Mouse (Mus musculus): ENCODE results near the gene Mphosph6.

The Mphosph6 gene

DNA sequence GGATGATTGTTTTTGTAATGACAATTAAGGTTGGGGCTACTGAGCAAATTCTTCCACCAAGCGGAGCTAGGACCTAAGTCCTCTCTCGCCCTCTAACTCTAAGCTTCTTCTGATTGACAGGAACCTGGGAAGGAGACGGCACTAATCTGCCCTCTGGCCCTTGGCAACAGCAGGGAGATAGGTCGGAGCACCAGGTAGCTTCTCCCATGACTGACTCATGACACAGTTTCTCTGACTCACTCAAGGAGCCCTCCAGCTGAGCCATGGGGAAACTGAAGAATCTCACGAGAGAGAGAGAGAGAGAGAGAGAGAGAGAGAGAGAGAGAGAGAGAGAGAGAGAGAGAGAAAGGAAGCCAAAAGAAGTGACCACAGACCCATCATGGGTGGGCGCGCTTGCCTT, 32.8 kb downstream of the Mphosph6 start:
- no peak for DNase-seq

DNA sequence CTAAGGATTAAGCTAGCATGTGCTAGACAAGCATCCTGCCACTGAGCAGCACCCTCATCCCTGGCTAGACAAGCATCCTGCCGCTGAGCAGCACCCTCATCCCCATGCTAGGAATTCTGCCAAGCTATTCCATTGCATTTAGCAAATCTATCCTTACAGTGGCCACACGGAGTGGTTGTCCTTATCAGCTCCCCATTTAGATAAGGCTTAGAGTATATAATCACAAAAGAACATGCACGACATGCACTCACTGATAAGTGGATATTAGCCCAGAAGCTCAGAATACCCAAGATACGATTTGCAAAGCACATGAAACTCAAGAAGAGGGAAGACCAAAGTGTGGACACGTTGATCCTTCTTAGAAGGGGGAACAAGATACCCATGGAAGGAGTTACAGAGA, 35.8 kb downstream of the Mphosph6 start:
- no peak for DNase-seq

DNA sequence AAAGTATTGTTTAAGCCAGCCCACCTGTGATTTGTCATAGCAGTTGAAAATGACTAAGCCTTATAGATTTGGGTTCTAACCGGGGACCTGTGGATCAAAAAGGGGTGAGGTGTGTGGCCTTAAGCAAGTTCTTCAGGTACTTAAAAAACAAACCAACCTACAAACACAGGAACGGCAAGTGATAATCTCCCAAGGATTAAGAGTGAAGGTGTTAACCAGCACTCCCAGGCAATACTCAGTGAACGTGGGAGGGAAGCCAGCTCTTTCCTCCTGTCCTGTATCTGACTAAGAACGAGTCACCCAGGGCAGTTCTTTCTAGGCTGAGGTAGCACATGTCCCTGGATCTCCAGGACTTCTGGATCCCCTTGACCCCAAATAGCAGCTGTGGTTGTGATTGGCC, 37.1 kb downstream of the Mphosph6 start:
- no peak for DNase-seq

DNA sequence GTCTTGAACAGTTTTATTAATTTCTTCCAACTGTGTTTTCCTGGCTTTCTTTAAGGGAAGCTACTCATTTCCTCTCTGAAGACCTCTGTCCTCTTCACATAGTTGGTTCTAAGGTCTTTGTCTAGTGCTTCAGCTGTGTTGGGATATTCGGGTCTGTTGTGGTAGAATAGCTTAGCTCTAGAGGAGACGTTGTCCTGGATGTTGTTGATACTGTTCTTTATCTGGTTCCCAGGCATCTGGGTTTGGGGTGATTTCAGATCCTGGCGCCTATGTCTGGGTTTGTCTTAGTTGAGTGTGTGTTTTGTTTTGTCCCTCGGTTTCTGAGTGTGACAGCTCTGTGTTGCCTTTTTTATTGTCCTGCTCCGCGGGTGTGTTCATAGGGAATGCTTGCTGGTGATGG, 39.0 kb downstream of the Mphosph6 start:
- no peak for DNase-seq

DNA sequence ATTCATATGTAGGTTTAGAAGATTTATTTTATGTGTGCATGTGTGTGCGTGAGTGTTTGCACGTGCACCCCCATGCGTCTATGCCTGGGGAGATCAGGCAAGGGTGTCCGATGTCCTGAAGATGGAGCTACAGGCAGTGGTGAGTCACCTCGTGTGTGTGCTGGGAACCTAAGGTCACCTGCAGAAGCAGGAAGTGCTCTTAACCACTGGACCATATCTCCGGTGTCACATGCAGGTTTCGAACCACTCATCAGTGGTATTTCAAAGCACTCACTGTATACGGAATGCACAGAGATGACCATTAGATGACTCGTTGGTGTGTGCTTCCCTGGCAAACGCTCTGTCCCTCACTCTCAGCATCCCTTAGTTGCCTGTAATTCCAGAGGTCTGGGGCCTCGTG, 43.8 kb downstream of the Mphosph6 start:
- DNase-seq = no peak

DNA sequence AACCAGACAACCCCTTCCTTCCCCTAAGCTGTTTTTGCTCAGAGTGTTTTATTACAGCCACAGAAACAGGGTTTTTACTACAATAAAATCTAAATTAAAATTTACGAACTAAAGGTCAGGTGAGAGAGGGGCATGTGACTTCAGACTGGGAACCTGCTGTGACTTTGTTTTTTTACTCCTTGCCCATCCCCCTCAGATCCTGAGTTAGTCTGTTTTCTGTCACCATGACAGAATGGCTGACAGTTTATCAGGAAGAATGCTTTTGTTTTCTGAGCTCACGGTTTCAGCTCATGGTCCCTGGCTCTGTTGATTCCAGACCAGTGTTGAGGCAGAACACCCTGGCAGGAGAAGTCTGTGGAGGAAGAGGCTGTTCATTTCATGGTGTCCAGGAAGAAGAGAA, 52.3 kb downstream of the Mphosph6 start:
- DNase-seq = no peak

DNA sequence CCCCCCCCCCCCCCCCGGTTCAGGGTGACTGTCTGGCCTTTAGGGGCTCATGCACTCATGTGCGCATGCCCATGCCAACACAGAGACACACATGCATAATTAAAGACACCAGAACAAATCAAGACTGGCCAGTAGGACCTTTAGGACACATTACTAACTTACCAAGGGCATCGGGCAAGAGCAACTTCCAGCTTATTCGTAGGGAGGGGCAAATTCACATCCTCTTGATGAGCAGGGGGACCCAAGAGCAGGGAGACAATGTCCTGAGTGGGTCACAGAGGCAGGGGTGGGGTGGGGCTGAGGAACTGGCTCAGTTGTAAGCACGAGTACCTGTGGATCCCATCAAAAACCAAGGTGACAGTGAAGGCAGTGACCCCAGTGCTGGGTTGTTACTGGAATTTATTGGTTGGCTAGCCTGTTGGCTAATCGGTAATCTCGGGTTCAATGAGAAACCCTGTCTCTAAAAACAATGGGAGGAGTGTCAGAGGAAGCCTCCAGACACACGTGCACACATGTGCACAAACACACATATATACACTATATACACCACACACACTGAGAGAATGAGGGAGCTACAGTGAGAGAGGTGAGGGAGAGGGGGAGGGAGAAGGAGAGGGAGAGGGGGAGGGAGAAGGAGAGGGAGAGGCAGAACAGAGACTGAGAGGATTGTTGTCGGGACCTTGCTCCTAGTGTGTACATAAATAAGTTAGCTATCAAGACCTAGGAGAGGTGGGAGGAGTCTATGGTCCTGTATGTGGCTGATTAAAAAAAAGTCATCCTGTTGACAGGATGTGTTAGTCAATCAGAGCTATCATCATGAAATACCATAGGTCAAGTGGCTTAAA, 53.6 kb downstream of the Mphosph6 start:
- no peak for DNase-seq

DNA sequence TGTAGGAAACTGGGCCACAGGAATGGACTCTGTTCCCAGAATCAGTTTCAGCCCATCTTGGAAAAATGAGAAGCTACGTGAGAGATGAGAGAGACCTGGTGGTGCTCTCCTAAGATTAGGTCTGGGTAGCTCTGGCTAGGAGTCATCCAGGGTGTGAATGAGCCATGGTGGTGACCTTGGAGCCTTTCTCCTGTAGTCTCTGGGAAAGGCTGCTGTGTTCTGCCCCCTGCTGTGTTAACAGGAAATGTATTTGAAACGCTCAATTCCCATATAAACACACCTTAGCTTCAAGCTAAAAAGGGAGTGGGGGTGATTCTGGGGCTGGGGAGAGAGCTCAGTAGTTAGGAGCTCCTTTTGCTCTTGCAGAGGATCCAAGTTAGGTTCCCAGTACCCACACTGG, 54.3 kb downstream of the Mphosph6 start:
- DNase-seq = no peak

DNA sequence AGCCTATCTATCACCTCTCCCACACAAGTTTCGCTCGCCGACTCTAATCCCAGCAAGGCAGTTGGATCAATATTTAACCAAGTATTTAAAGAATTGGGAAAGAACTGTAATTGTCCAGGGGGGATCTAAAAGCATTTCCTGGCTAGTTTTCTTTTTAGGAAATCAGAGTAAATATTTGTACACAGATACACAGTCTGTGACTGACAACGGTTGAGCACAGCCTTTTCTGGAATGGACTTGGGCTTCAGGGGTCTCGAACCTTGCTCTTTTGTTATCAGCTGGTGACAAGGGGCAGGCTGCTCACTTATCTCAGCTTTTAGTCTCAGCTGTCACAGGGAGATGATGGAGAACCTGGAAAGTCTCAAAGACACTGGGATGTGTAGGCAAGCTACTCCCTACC, 55.1 kb downstream of the Mphosph6 start:
- no peak for DNase-seq

DNA sequence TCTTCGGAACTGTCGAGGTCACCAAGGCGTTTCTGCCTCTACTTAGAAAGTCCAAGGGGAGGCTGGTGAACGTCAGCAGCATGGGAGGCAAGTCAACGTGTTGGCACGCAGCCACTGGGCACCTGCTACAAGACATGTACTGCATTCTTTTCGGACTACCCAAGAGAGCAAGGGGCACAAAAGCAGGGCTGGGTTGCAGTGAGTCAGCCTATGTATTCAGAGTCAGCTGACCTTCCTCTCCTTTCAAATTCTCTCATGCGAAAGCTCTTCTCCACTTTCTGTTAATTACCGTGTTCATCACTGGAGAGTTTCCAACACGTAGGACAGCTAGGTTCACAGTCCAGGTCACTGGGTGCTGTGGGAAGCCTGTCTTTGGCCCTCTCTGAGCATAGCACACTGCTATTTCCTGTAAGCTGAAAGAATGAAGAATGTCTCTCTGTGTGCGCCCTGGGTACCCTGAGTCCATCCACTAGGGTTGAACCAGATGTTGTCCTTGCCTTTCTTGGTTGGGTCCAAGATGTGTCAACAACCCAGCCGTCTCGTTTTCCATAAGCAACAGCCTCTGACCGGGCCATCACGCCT, 59.2 kb downstream of the Mphosph6 start:
- no peak for DNase-seq
